Mouse (Mus musculus) CH12.LX (cell line): Measurements from ENCODE around the gene Vav2. TPM values are rescaled to one million over a fixed set of nuclear protein-coding genes. Genes with fewer than 3 reads are reported as not detected.
A peak's percentile ranks its signal among the peaks of the same experiment; 100 is the strongest.

Experiments
- DNase-seq: peaks from one replicate; pipeline ENCODE4 v3.0.0-alpha.2; 2013; ENCODE audit errors: extremely low read depth
- H3K27ac ChIP-seq: 2 replicates; pipeline ENCODE4 v1.5.1; 2012; ENCODE audit warnings: low read depth, mild to moderate bottlenecking, control low read depth, moderate library complexity; ENCODE audit not compliant: insufficient read depth
- H3K27me3 ChIP-seq: replicated peaks from 2 replicates; pipeline ENCODE3; 2012; ENCODE audit warnings: inconsistent platforms
- H3K36me3 ChIP-seq, 2 experiments: replicated peaks in 1 of 2; 2 replicates each; pipeline versions ENCODE3 to v1.6.1; 2012; ENCODE audit warnings: inconsistent platforms in 1 of 2, low read length in 1 of 2, mild to moderate bottlenecking in 1 of 2, mixed read lengths in 1 of 2, moderate library complexity in 1 of 2; ENCODE audit not compliant: control insufficient read depth in 1 of 2, insufficient read depth in 1 of 2
- H3K4me1 ChIP-seq, 2 experiments: 2 replicates each; pipeline ENCODE4 v1.6.1; 2012; ENCODE audit warnings: inconsistent platforms in 1 of 2, moderate library complexity in 1 of 2; ENCODE audit not compliant: insufficient read depth in 2 of 2, control insufficient read depth in 1 of 2
- H3K4me2 ChIP-seq: 2 replicates; pipeline ENCODE4 v1.6.1; 2012; ENCODE audit warnings: low read depth, mild to moderate bottlenecking, control low read depth; ENCODE audit not compliant: poor library complexity, insufficient read depth, severe bottlenecking
- H3K4me3 ChIP-seq, 3 experiments: fragments of 150-350 bp in 1 of 3; sonication (generic) in 1 of 3; replicated peaks in 1 of 3; 2 replicates each; pipeline versions ENCODE3 to v1.5.1; 2011 to 2012; ENCODE audit warnings: low read depth in 2 of 3, low read length in 2 of 3, mild to moderate bottlenecking in 2 of 3, moderate library complexity in 2 of 3, control low read depth in 1 of 3, improper control_type of control experiment in 1 of 3, inconsistent platforms in 1 of 3, mixed read lengths in 1 of 3; ENCODE audit not compliant: poor library complexity in 1 of 3
- H3K79me2 ChIP-seq: replicated peaks from 2 replicates; pipeline ENCODE4 v1.6.1; 2012; ENCODE audit warnings: mild to moderate bottlenecking, moderate library complexity; ENCODE audit not compliant: control insufficient read depth, poor library complexity, insufficient read depth, severe bottlenecking; ENCODE audit errors: extremely low read depth
- H3K9ac ChIP-seq: 2 replicates; pipeline ENCODE4 v1.6.1; 2012; ENCODE audit warnings: low read depth, mild to moderate bottlenecking, control low read depth, moderate library complexity; ENCODE audit not compliant: insufficient read depth
- H3K9me3 ChIP-seq: replicated peaks from 2 replicates; pipeline ENCODE3; 2012; ENCODE audit warnings: low read length, inconsistent platforms, mixed read lengths
- BHLHE40 ChIP-seq: IDR thresholded peaks from 2 replicates; pipeline ENCODE4 v1.6.1; 2011; ENCODE audit warnings: mild to moderate bottlenecking, low read depth, low read length, improper control_type of control experiment
- CHD1 ChIP-seq: IDR thresholded peaks from 2 replicates; pipeline ENCODE4 v1.6.1; 2012; ENCODE audit warnings: low read depth, low read length, improper control_type of control experiment, inconsistent platforms
- CHD2 ChIP-seq: IDR thresholded peaks from 2 replicates; pipeline ENCODE4 v1.6.1; 2011; ENCODE audit warnings: low read length, improper control_type of control experiment
- CTCF ChIP-seq, 2 experiments: IDR thresholded peaks in 1 of 2; conservative IDR thresholded peaks in 1 of 2; 2 replicates each; pipeline ENCODE4 v1.5.1; 2011 to 2012; ENCODE audit warnings: low read depth in 2 of 2, low read length in 2 of 2, improper control_type of control experiment in 1 of 2, inconsistent platforms in 1 of 2, mild to moderate bottlenecking in 1 of 2, moderate library complexity in 1 of 2
- E2F4 ChIP-seq: IDR thresholded peaks from 2 replicates; pipeline ENCODE4 v1.6.1; 2011; ENCODE audit warnings: low read depth, low read length, improper control_type of control experiment; ENCODE audit not compliant: insufficient replicate concordance
- ELF1 ChIP-seq: IDR thresholded peaks from 2 replicates; pipeline ENCODE4 v1.6.1; 2014; ENCODE audit warnings: low read depth, mild to moderate bottlenecking, inconsistent platforms, low read length, improper control_type of control experiment
- EP300 ChIP-seq: IDR thresholded peaks from 2 replicates; pipeline ENCODE4 v1.6.1; 2011; ENCODE audit warnings: low read length, improper control_type of control experiment
- ETS1 ChIP-seq: conservative IDR thresholded peaks from 2 replicates; pipeline ENCODE4 v1.6.1; 2012; ENCODE audit warnings: low read depth, mild to moderate bottlenecking, inconsistent platforms, low read length, improper control_type of control experiment, moderate library complexity
- GABPA ChIP-seq: IDR thresholded peaks from 2 replicates; pipeline ENCODE4 v1.6.1; 2012; ENCODE audit warnings: low read depth, low read length, improper control_type of control experiment, inconsistent platforms; ENCODE audit not compliant: insufficient replicate concordance
- HCFC1 ChIP-seq: IDR thresholded peaks from 2 replicates; pipeline ENCODE4 v1.6.1; 2012; ENCODE audit warnings: low read depth, mild to moderate bottlenecking, inconsistent platforms, low read length, improper control_type of control experiment
- IRF4 ChIP-seq: IDR thresholded peaks from 2 replicates; pipeline ENCODE4 v1.6.1; 2014; ENCODE audit warnings: low read depth, mild to moderate bottlenecking, inconsistent platforms, low read length, improper control_type of control experiment
- JUN ChIP-seq: IDR thresholded peaks from 2 replicates; pipeline ENCODE4 v1.6.1; 2011; ENCODE audit warnings: low read depth, mild to moderate bottlenecking, low read length, improper control_type of control experiment, moderate library complexity; ENCODE audit not compliant: insufficient read depth
- JUND ChIP-seq: conservative IDR thresholded peaks from 2 replicates; pipeline ENCODE4 v1.6.1; 2011; ENCODE audit warnings: low read depth, low read length, improper control_type of control experiment
- KAT2A ChIP-seq: IDR thresholded peaks from 2 replicates; pipeline ENCODE4 v1.6.1; 2012; ENCODE audit warnings: low read length, improper control_type of control experiment, inconsistent platforms; ENCODE audit not compliant: insufficient replicate concordance
- MAFK ChIP-seq: IDR thresholded peaks from 2 replicates; pipeline ENCODE4 v1.6.1; 2011; ENCODE audit warnings: low read length, improper control_type of control experiment; ENCODE audit not compliant: insufficient replicate concordance
- MAX ChIP-seq: IDR thresholded peaks from 2 replicates; pipeline ENCODE4 v1.6.1; 2011; ENCODE audit warnings: low read length, improper control_type of control experiment
- MAZ ChIP-seq: IDR thresholded peaks from 2 replicates; pipeline ENCODE4 v1.6.1; 2012; ENCODE audit warnings: low read depth, mild to moderate bottlenecking, inconsistent platforms, low read length, improper control_type of control experiment, moderate library complexity
- MEF2A ChIP-seq: IDR thresholded peaks from 2 replicates; pipeline ENCODE4 v1.6.1; 2014; ENCODE audit warnings: low read depth, mild to moderate bottlenecking, inconsistent platforms, low read length, improper control_type of control experiment, borderline replicate concordance
- MXI1 ChIP-seq: IDR thresholded peaks from 2 replicates; pipeline ENCODE4 v1.6.1; 2011; ENCODE audit warnings: mild to moderate bottlenecking, low read depth, low read length, improper control_type of control experiment
- MYC ChIP-seq: IDR thresholded peaks from 2 replicates; pipeline ENCODE4 v1.6.1; 2011; ENCODE audit warnings: low read depth, mild to moderate bottlenecking, improper control_type of control experiment, low read length
- NELFE ChIP-seq: IDR thresholded peaks from 2 replicates; pipeline ENCODE4 v1.6.1; 2011; ENCODE audit warnings: low read depth, low read length, improper control_type of control experiment
- NRF1 ChIP-seq: IDR thresholded peaks from 2 replicates; pipeline ENCODE4 v1.6.1; 2014; ENCODE audit warnings: low read depth, mild to moderate bottlenecking, inconsistent platforms, low read length, improper control_type of control experiment, moderate library complexity
- PAX5 ChIP-seq: IDR thresholded peaks from 2 replicates; pipeline ENCODE4 v1.6.1; 2012; ENCODE audit warnings: low read length, inconsistent platforms, mixed read lengths
- POLR2A ChIP-seq: IDR thresholded peaks from 2 replicates; pipeline ENCODE4 v1.6.1; 2011; ENCODE audit warnings: low read depth, mild to moderate bottlenecking, improper control_type of control experiment, low read length
- POLR2AphosphoS2 ChIP-seq: IDR thresholded peaks from 2 replicates; pipeline ENCODE4 v1.6.1; 2011; ENCODE audit warnings: low read depth, low read length, improper control_type of control experiment
- RAD21 ChIP-seq: IDR thresholded peaks from 2 replicates; pipeline ENCODE4 v1.6.1; 2011; ENCODE audit warnings: low read depth, mild to moderate bottlenecking, low read length, improper control_type of control experiment, moderate library complexity
- RCOR1 ChIP-seq: conservative IDR thresholded peaks from 2 replicates; pipeline ENCODE4 v1.6.1; 2012; ENCODE audit warnings: low read depth, mild to moderate bottlenecking, inconsistent platforms, low read length, improper control_type of control experiment
- SIN3A ChIP-seq: IDR thresholded peaks from 2 replicates; pipeline ENCODE4 v1.6.1; 2012; ENCODE audit warnings: low read length, improper control_type of control experiment, inconsistent platforms
- SMC3 ChIP-seq: IDR thresholded peaks from 2 replicates; pipeline ENCODE4 v1.6.1; 2011; ENCODE audit warnings: low read depth, low read length, improper control_type of control experiment
- TBP ChIP-seq: conservative IDR thresholded peaks from 2 replicates; pipeline ENCODE4 v1.6.1; 2011; ENCODE audit warnings: low read depth, low read length, improper control_type of control experiment
- TCF12 ChIP-seq: IDR thresholded peaks from 2 replicates; pipeline ENCODE4 v1.6.1; 2014; ENCODE audit warnings: low read depth, mild to moderate bottlenecking, inconsistent platforms, low read length, improper control_type of control experiment
- UBTF ChIP-seq: IDR thresholded peaks from 2 replicates; pipeline ENCODE4 v1.6.1; 2012; ENCODE audit warnings: low read depth, mild to moderate bottlenecking, inconsistent platforms, low read length, improper control_type of control experiment, moderate library complexity
- USF1 ChIP-seq: IDR thresholded peaks from 2 replicates; pipeline ENCODE4 v1.6.1; 2014; ENCODE audit warnings: low read depth, mild to moderate bottlenecking, inconsistent platforms, low read length, improper control_type of control experiment
- USF2 ChIP-seq: conservative IDR thresholded peaks from 2 replicates; pipeline ENCODE4 v1.6.1; 2011; ENCODE audit warnings: low read depth, low read length, improper control_type of control experiment
- ZC3H11A ChIP-seq: IDR thresholded peaks from 2 replicates; pipeline ENCODE4 v1.6.1; 2012; ENCODE audit warnings: low read depth, mild to moderate bottlenecking, inconsistent platforms, low read length, improper control_type of control experiment
- ZKSCAN1 ChIP-seq: IDR thresholded peaks from 2 replicates; pipeline ENCODE4 v1.6.1; 2012; ENCODE audit warnings: low read depth, inconsistent platforms, low read length, improper control_type of control experiment, borderline replicate concordance
- ZMIZ1 ChIP-seq: IDR thresholded peaks from 2 replicates; pipeline ENCODE4 v1.6.1; 2012; ENCODE audit warnings: low read depth, mild to moderate bottlenecking, inconsistent platforms, low read length, improper control_type of control experiment
- ZNF384 ChIP-seq: IDR thresholded peaks from 2 replicates; pipeline ENCODE4 v1.6.1; 2012; ENCODE audit warnings: low read depth, low read length, improper control_type of control experiment, inconsistent platforms
- dilution Hi-C: fragments of 300-500 bp; cut with MboI; formaldehyde crosslinking; loops from 2 replicates; pipeline ENCODE4 v1.14.3; 2020; ENCODE audit warnings: low sequenced_read_pairs; ENCODE audit not compliant: extremely low pct_unique_long_range_greater_than_20kb, extremely low pct_ligation_motif_present
- in situ Hi-C: fragments of 300-500 bp; cut with MboI; formaldehyde crosslinking; loops from 3 replicates; pipeline ENCODE4 v1.14.3; 2019; ENCODE audit warnings: low sequenced_read_pairs, low pct_ligation_motif_present, low pct_unique_long_range_greater_than_20kb, mixed read lengths
- polyA plus RNA-seq: library from polyadenylated mRNA; unstranded; fragments of >175 nt; gene quantifications from 2 replicates; pipeline ENCODE4 v1.2.1, GENCODE M21; 2012; ENCODE audit warnings: low read depth; ENCODE audit not compliant: insufficient read length
- total RNA-seq, 2 experiments: library from RNA; depleted of rRNA; stranded (reverse); fragments of 300-350 nt in 1 of 2; fragments of >200 nt in 1 of 2; gene quantifications; 2 replicates each; pipeline ENCODE4 v1.2.3; 2012 to 2014

The Vav2 gene
- total and polyA plus RNA-seq, 3 experiments = 31.5 to 46.8 (median 46.6) TPM

DNA sequence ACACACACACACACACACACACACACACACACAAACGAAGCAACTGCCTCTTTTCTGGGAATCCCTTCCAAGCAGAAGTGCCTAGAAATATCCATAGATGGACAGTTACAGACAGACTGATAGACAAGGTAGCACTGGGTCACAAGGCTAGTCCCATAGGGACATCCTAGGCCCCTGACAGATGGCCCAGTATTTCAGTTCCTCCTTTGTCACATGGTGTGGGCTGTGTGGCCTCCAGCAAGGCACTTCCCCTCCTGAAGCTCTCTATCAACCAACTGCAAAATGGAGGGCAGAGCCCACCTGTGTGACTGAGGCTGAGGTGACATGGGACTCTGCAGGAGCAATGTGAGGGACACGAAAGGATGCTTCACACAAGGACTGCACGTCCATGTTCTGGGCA, 115.2 kb downstream of the Vav2 start:
- in situ Hi-C loops (loop anchor here (5.0 kb wide), 1 partner anchor 36 kb away; no protein-coding TSS in a partner anchor), dilution Hi-C loops (no loop called here)
- Histone ChIP-seq H3K4me1 (peaks cover 59 to 97% of the 10 kb centered on the region in 2 experiments), H3K9me3 (peaks cover 9% of the 10 kb centered on the region), H3K27ac (peak overlapping the region; percentile 92), H3K4me3 (peak overlapping the region in 1 of 3 experiments; percentile 33), H3K79me2 (peaks cover 59% of the 10 kb centered on the region), H3K36me3 (peaks cover 21 to 60% of the 10 kb centered on the region in 2 experiments), H3K27me3 (no peaks in the 10 kb centered on the region), H3K4me2 (peak overlapping the region; percentile 75), H3K9ac (no peak overlapping the region)
- TF ChIP-seq UBTF (no peak), CHD2 (peak; percentile 82), BHLHE40 (peak; percentile 90), HCFC1 (peak; percentile 44), RAD21 (no peak; the same call in 1 of the 2 replicates), POLR2AphosphoS2 (no peak), MAX (peak; percentile 97), CHD1 (no peak), ZNF384 (no peak), KAT2A (peak; percentile 62; the same call in 1 of the 2 replicates), ELF1 (no peak; the same call in 1 of the 2 replicates), CTCF (conservative IDR thresholded peaks at IDR 0.05 in 1 of 2, IDR thresholded peaks at IDR 0.05 in 1 of 2; ENCODE audit: low read depth in 2 of 2, low read length in 2 of 2) (no peak), NRF1 (peak; percentile 22; the same call in 1 of the 2 replicates), MAZ (peak; percentile 80; the same call in 1 of the 2 replicates), EP300 (peak; percentile 99), SMC3 (peak; percentile 20; the same call in 1 of the 2 replicates), USF1 (peak; percentile 78), NELFE (no peak; the same call in 1 of the 2 replicates), USF2 (peak; percentile 64), ZKSCAN1 (no peak), JUN (no peak), MEF2A (peak; percentile 92), ZC3H11A (no peak), MYC (peak; percentile 98), ETS1 (peak; percentile 92), POLR2A (0 out of 2 replicates have a peak, but pooled peaks have one; percentile 23), GABPA (no peak), TCF12 (peak; percentile 99), JUND (peak; percentile 50; the same call in 1 of the 2 replicates), E2F4 (no peak), RCOR1 (peak; percentile 79; the same call in 1 of the 2 replicates), ZMIZ1 (no peak), SIN3A (peak; percentile 88), PAX5 (no peak), IRF4 (peak; percentile 99), TBP (peak; percentile 40; the same call in 1 of the 2 replicates), MAFK (peak; percentile 58; the same call in 1 of the 2 replicates), MXI1 (peak; percentile 93)
- DNase-seq = peak; percentile 93
